Mouse (Mus musculus) kidney, postnatal 25 days (tissue): ENCODE results near the gene Uqcr11.

Experiments used
- DNase-seq, 2 experiments: peaks; one replicate each; pipeline ENCODE4 v3.0.0; 2021; ENCODE audit warnings: mixed read lengths in 2 of 2

Gene Uqcr11

GRCm38 (mm10) chr10:80398174-80398535 is 8.5 kb downstream of the Uqcr11 start:
- no peak for DNase-seq

- no peak for DNase-seq
These were observed 9.0 kb downstream of the Uqcr11 start for GRCm38 (mm10) chr10:80397524-80398173.

DNA sequence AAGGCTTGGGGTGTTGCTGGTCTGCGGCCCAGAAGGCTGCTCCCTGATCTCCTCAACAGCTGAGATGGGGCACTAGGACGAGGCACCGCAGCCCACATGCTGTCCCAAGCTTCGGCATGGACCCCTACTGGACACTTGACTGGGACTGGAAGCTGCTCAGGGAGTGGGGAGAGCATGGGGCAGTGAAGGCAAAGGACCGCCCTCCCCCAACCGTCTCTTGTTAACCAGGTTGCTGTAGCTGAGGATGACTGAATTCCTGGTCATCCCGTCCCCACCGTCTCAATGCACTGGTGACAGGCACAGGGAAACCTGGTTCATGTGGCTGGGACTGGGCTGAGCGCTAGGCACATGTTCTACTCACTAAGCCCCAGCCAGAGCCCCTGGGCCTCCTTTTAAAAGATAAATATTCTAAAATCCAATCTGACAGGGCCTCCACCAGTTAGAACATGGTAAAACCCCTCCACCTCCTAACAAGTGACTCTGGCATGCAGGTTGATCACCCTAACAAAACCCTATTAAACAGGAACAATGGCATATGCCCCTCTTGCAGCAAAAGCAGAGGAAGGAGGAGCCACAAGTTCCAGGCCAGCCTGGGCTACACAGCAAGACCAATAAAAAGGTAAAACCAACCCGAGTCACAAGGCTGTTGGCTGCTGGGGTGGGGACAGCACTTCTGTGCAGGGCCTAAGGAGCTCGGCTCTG is 9.7 kb downstream of the Uqcr11 start:
- no peak for DNase-seq

- DNase-seq = no peak
These were observed 11.5 kb downstream of the Uqcr11 start for GRCm38 (mm10) chr10:80395025-80395627.

DNA sequence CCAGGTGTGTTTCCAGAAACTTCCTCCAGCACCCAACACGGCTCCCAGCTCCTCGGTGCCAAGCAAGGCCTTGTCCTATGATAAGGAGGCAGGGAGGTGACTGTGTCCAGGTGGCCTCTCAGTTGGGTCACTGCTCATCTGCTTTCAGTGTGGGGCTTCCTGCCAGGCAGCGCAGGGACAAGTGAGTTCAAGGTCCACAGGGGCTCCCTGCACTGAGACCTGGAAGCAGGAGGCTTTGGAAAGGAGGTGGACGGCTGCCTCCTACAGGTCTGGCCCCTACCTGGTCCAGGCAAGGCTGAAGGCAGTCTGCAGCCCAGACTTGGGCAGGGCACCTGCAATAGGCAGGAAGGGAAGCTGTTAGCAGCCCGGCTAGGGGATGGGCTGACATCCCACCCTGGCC is 13.9 kb downstream of the Uqcr11 start:
- DNase-seq = peak; percentile 64 to 88

DNA sequence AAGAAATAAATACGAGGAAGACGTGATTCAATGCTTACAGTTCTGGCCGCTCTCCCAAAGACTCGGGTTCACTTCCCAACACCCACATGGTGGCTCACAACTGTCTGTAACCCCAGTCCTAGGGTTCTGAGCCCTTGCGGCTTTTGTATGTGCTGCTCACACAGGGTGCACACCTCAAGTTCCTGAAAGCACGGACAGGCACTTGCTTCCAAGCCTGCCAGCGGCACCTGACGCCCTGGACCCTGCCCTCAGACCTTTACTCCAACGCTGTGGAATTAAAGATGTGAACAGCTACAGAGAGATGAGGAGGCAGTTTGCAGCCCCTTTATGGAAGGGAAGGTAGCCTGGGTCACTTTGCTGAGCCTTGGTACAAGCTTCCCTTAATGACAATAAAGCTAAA is 15.9 kb downstream of the Uqcr11 start:
- DNase-seq = peak; percentile 50 to 75

DNA sequence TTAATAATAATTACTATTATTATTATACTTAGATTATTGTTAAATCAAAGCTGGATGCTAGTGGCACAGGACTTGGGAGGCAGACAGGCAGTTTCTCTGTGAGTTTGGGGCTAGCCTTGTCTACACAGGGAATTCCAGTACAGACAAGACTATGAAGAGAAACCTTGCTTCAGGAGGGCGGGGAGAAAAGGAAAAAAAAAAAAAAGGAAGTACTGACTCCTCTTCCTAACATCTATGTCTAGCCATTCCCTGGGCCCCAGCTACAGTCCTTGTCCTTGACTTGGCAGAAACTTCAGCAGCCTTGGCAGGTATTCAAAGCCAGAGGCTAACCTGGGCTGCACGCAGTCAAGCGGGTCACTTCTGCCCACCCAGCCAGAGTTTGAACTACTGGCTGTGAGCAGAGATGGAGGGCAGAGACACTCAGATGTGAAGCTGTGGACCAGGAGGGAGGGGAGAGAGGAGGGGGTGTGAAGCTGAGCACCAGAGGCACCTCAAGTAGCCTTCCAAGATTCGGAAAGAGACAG is 17.4 kb downstream of the Uqcr11 start:
- DNase-seq = peak in 1 of 2 experiments; percentile 33

DNA sequence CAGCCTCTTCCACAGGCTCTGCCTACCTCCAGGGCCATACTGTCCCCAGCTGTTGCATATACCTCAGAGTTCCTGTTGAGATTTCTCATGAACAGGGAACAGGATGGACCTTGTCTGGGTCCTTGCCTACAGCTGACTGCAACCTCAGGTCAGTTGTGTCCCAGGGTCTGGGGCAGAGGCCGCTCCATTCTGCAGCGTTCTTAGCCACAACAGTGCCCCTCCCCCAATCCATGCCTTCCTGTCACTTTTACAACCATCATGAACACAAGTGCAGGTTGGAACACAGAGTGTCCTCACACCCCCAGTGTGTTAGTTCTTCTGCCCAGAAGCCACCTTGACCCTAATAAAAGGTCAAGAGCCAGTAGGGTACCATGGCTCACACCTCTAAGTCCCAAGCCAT is 17.9 kb downstream of the Uqcr11 start:
- no peak for DNase-seq

DNA sequence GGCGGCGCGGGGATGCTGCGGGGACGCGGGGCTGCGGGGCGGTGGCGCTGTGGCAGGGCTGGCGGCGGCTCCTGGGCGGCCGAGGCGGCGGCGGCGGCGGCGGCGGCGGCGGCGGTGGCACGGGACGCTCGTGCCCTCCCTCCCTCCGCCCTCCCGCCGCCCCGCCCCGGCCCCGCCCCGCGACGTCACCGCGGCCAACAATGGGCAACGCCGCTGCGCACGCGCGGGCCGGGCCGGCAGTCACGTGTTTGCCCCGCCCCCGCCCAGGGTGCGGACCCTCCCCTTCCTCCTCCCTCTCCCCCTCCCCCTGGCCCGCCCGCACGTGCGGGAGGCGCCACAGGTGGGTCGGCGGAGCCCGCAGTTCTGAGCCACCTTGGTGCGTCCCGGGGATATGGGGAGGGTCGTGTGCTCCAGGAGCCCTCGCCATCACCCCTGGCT is 19.1 kb downstream of the Uqcr11 start, which contains the start of gene Mex3d:
Gene Mex3d (minus strand): TSS at position 138 of the 438 bp plus-strand sequence.
- DNase-seq = peak; percentile 92 to 94

- no peak for DNase-seq
These were observed 19.7 kb downstream of the Uqcr11 start for GRCm38 (mm10) chr10:80386735-80387471.

DNA sequence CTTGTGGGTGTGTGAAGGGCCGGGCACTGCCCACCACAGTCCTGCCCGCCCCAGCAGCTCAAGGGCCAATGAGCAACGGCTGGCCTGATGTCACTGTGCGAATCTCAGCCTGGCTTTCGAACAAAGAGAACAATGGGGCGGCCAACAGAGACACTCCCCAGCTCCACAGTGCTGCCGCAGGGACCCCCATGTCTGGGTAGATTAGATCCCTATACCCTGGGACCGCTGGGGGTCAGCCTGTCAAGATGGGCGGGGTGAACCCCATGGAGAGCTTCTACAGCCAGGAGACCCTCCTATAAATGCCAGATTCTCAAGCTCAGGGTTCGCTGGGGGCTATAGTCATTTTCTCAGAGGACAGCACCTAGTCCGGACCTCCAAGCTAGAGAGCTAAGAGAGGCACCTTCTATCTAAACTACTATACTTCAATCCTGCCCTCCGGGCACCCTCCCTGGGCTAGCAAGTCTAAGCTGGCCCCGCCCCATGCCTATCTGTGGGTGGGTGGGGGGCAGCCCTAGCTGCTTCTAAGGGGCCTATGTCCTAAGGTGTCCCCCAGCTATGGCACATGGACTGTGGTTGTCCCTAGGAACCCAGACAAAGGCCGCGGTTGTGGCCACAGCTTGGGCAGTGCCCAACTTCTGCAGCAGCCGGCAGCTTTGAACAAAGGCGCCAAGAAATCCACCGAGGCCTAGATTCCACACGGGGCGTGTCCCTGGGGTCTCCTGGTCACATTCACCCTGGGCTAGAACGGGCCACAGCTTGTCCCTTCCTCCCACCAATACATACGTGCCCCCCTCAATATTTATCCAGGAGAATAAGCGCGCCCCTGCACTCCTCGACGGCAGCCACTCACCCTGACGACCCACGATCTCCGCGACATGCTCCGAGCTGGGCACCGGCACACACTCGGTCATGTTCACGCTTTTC is 20.6 kb downstream of the Uqcr11 start:
- DNase-seq = no peak

GRCm38 (mm10) chr10:80385310-80385709 is 21.3 kb downstream of the Uqcr11 start:
- no peak for DNase-seq

GRCm38 (mm10) chr10:80384709-80385108 is 21.9 kb downstream of the Uqcr11 start:
- no peak for DNase-seq

- DNase-seq = no peak
These were observed 22.5 kb downstream of the Uqcr11 start for GRCm38 (mm10) chr10:80384115-80384639.

DNA sequence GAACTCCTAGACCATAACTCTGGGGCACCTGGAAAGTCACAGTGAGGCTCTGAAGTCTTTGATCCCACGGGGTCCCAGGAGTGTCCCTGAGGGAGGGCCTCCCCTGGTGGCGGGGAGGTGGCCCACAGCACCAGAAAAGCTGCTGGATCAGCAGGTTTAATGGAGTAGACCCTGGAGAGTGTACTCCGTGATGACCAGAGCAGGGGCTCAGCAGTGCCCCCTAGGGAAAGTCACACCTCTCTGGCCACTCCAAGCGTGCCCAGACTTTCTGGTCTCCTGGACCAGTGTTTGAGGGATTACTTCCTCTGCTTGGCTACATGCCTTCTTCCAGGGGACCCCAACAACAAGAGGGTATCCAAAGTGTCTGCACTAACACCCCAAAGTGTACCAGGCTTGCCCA is 23.2 kb downstream of the Uqcr11 start:
- peak in 1 of 2 experiments; percentile 32 for DNase-seq

DNA sequence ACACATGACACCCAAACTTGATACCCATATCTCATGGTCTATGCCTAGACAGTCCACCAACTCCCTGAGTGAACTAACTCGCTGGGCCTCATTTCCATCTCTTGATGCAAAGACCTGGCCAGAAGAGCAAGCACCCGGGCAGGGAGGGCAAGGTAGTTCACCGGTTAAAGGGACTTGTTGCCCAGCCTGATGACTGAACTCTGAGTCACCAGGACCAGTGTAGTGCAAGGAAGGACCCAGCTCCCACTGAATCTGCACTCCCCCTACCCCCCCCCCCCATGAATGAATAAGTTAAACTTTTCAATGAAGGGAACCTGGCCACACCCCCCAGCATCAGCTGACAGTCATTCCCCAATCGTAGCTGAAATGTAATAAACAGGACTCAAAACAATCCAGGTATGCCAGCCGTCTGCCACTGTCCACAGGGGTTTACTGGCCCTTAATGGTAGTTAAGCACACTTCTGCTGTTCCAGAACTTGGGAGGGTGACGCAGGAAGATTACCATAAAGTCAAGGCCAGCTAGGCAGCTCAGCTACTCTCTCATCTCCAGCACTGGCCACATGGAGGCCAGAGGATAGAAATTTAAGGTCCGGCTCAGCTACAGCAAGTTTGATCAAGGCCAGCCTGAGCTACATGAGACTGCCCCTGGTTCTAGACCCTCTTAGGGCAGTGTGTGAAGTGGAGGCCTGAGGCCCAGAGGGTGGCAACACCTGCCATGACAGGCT is 23.8 kb downstream of the Uqcr11 start:
- DNase-seq = no peak

DNA sequence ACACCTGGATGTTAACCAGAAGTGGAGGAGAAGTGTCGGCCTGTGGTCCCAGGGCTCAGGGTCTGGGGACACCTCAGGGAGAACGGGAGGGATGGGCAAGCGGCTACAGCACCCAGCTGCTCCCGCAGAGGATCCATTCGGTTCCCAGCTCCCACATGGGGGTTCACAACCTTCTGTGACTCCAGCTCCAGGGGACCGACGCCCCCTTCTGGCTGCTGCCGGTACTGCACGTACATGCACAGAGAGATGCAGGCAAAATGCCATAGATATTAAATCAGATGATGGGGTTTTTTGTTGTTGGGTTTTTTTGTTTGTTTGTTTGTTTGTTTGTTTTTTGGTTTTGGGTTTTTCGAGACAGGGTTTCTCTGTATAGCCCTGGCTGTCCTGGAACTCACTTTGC is 28.9 kb downstream of the Uqcr11 start:
- peak in 1 of 2 experiments; percentile 56 for DNase-seq

GRCm38 (mm10) chr10:80376160-80376559 is 30.5 kb downstream of the Uqcr11 start:
- peak; percentile 92 to 97 for DNase-seq

DNA sequence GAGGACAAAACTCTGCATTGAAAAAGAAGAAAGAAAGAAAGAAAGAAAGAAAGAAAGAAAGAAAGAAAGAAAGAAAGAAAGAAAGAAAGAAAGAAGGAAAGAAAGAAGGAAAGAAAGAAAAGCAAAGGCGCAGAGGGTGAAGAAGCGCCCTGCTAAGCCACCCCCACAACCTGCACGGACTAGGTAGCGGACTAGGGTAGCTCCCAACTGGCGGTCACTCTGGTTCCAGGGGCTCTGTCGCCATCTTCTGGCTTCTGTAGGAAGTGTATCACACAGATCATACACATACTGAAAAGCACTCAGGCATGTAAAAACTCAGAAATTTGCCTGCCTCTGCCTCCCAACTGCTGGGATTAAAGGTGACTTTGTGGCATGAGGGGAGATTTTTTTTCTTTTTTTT is 32.6 kb downstream of the Uqcr11 start:
- DNase-seq = peak; percentile 86 to 91

- no peak for DNase-seq
These were observed 33.9 kb downstream of the Uqcr11 start for GRCm38 (mm10) chr10:80372706-80373105.

DNA sequence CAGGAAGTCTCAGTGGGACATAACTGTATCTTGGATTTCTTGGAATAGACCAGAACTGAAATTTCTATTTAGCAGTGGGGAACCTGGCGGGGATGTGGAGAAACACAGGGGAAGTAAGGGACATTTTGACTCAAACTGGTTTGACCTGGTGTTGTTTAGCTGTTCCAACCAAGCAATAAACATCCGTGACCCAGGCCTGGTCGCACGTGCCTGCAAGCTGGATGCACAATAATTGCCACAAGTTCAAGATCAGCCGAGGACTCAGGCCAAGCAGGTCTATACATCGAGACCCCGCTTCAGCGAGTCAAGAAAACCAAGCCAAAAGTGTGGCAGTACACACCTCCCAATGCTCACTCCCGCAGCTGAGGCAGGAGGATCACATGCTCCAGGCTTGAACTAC is 34.6 kb downstream of the Uqcr11 start:
- DNase-seq = no peak
